Mouse (Mus musculus) neural tube, embryonic 14.5 days (tissue): Measurements from ENCODE around the gene Retn. TPM values are rescaled to one million over a fixed set of nuclear protein-coding genes. Genes with fewer than 3 reads are reported as not detected.

Experiments
- ATAC-seq: fragments of 200-750 bp; cut with Nextera tagmentation; 2 replicates; pipeline ENCODE4 v1.8.0; 2017; ENCODE audit warnings: low read depth, mild to moderate bottlenecking, moderate TSS enrichment, moderate library complexity
- H3K27ac ChIP-seq: fragments of 300-500 bp; sonication (generic); 2 replicates; pipeline ENCODE4 v1.5.1; 2014; ENCODE audit warnings: low read depth, mild to moderate bottlenecking, control low read depth, low read length, moderate library complexity, mixed read lengths
- H3K27me3 ChIP-seq: fragments of 300-500 bp; sonication (generic); 2 replicates; pipeline ENCODE4 v1.6.1; 2014; ENCODE audit warnings: low read length; ENCODE audit not compliant: control insufficient read depth, insufficient read depth
- H3K36me3 ChIP-seq: fragments of 300-500 bp; sonication (generic); 2 replicates; pipeline ENCODE4 v1.6.1; 2014; ENCODE audit warnings: low read length, mixed read lengths; ENCODE audit not compliant: control insufficient read depth, insufficient read depth
- H3K4me1 ChIP-seq: fragments of 300-500 bp; sonication (generic); 2 replicates; pipeline ENCODE4 v1.6.1; 2014; ENCODE audit warnings: low read length; ENCODE audit not compliant: control insufficient read depth, insufficient read depth
- H3K4me2 ChIP-seq: fragments of 300-500 bp; sonication (generic); 2 replicates; pipeline ENCODE4 v1.6.1; 2014; ENCODE audit warnings: mild to moderate bottlenecking, low read depth, low read length, control low read depth
- H3K4me3 ChIP-seq: fragments of 300-500 bp; sonication (generic); 2 replicates; pipeline ENCODE4 v1.5.1; 2014; ENCODE audit warnings: low read depth, low read length, control low read depth, mixed read lengths
- H3K9ac ChIP-seq: fragments of 300-500 bp; sonication (generic); replicated peaks from 2 replicates; pipeline ENCODE4 v1.6.1; 2014; ENCODE audit warnings: low read depth, mild to moderate bottlenecking, control low read depth, low read length, mixed read lengths
- H3K9me3 ChIP-seq: fragments of 300-500 bp; sonication (generic); 2 replicates; pipeline ENCODE4 v1.6.1; 2016; ENCODE audit warnings: low read length; ENCODE audit not compliant: control insufficient read depth
- WGBS: fragments of 180-500 bp; shearing (Covaris S2); extraction: QIAGEN DNeasy Blood & Tissue Kit; methylation state at CpG from one replicate; pipeline ENCODE4 v1.1.7; 2014; 5-methylcytosine and 5-hydroxymethylcytosine counted together
- polyA plus RNA-seq: library from polyadenylated mRNA; unstranded; fragments of >200 nt; fragmentation: Nextera tagmentation; extraction: Ambion mirVana; gene quantifications from 2 replicates; pipeline ENCODE4 v1.2.1, GENCODE M21; 2014

The Retn gene
- polyA plus RNA-seq, 1 experiment from 2014 or later: 0.54 TPM

- WGBS: 66% methylated on average over 11 of the region's 11 CpGs
- no peak overlapping the region for H3K4me3 ChIP-seq
- H3K4me1 ChIP-seq: no peaks in the 10 kb centered on the region
- no peaks in the 10 kb centered on the region for H3K36me3 ChIP-seq
- no peak overlapping the region for H3K9ac ChIP-seq
- H3K27ac ChIP-seq: no peak overlapping the region
- no peaks in the 10 kb centered on the region for H3K27me3 ChIP-seq
- H3K4me2 ChIP-seq: no peak overlapping the region
- peak; percentile 67; the same call in 1 of the 2 replicates for ATAC-seq
- no peaks in the 10 kb centered on the region for H3K9me3 ChIP-seq
Measured at GRCm38 (mm10) chr8:3654726-3655508, 653 bp upstream of the Retn start.

- Histone ChIP-seq H3K4me1 (no peaks in the 10 kb centered on the region), H3K9me3 (no peaks in the 10 kb centered on the region), H3K9ac (0 out of 2 replicates have a peak overlapping the region, but pooled peaks have one; percentile 12), H3K27me3 (no peaks in the 10 kb centered on the region), H3K4me2 (no peak overlapping the region), H3K36me3 (no peaks in the 10 kb centered on the region), H3K4me3 (no peak overlapping the region), H3K27ac (no peak overlapping the region)
- WGBS: 20% methylated on average over 7 of the region's 7 CpGs
- ATAC-seq: 0 out of 2 replicates have a peak, but pooled peaks have one; percentile 30
Measured at GRCm38 (mm10) chr8:3656725-3657381, 1.3 kb downstream of the Retn start.

- H3K27ac ChIP-seq: no peak overlapping the region
- H3K9me3 ChIP-seq: no peaks in the 10 kb centered on the region
- 82% methylated on average over 8 of the region's 8 CpGs for WGBS
- ATAC-seq: no peak
- no peak overlapping the region for H3K4me2 ChIP-seq
- H3K9ac ChIP-seq: no peak overlapping the region
- H3K4me1 ChIP-seq: no peaks in the 10 kb centered on the region
- H3K36me3 ChIP-seq: no peaks in the 10 kb centered on the region
- no peaks in the 10 kb centered on the region for H3K27me3 ChIP-seq
- H3K4me3 ChIP-seq: no peak overlapping the region
Measured at GRCm38 (mm10) chr8:3660889-3661288, 5.3 kb downstream of the Retn start.

- WGBS: 63% methylated on average over 5 of the region's 5 CpGs
- H3K4me1 ChIP-seq: no peaks in the 10 kb centered on the region
- H3K27ac ChIP-seq: no peak overlapping the region
- no peaks in the 10 kb centered on the region for H3K27me3 ChIP-seq
- H3K36me3 ChIP-seq: no peaks in the 10 kb centered on the region
- no peaks in the 10 kb centered on the region for H3K9me3 ChIP-seq
- H3K9ac ChIP-seq: no peak overlapping the region
- H3K4me3 ChIP-seq: no peak overlapping the region
- no peak for ATAC-seq
- H3K4me2 ChIP-seq: no peak overlapping the region
Measured at GRCm38 (mm10) chr8:3664405-3664804, 8.8 kb downstream of the Retn start.

- no peak within 1 kb of the TSS for H3K4me2 ChIP-seq
- H3K27ac ChIP-seq: no peak within 1 kb of the TSS
- H3K4me1 ChIP-seq: no peaks in the 10 kb centered on the region
- 79% methylated on average over 6 of the region's 6 CpGs for WGBS
- no peaks in the 10 kb centered on the region for H3K36me3 ChIP-seq
- no peak for ATAC-seq
- no peak within 1 kb of the TSS for H3K9ac ChIP-seq
- no peaks in the 10 kb centered on the region for H3K27me3 ChIP-seq
- H3K4me3 ChIP-seq: no peak within 1 kb of the TSS
- H3K9me3 ChIP-seq: no peaks in the 10 kb centered on the region
Measured at GRCm38 (mm10) chr8:3665507-3665906, 9.9 kb downstream of the Retn start, which contains the start of gene Mcemp1. Gene Mcemp1, plus strand, starts transcription at chr8:3665754.

- no peaks in the 10 kb centered on the region for H3K9me3 ChIP-seq
- no peaks in the 10 kb centered on the region for H3K4me1 ChIP-seq
- no peak overlapping the region for H3K27ac ChIP-seq
- no peaks in the 10 kb centered on the region for H3K36me3 ChIP-seq
- no peak for ATAC-seq
- H3K4me2 ChIP-seq: no peak overlapping the region
- no peaks in the 10 kb centered on the region for H3K27me3 ChIP-seq
- H3K4me3 ChIP-seq: no peak overlapping the region
- H3K9ac ChIP-seq: no peak overlapping the region
- WGBS: 76% methylated on average over 2 of the region's 2 CpGs
Measured at GRCm38 (mm10) chr8:3670388-3670787, 14.8 kb downstream of the Retn start.

GRCm38 (mm10) chr8:3671980-3672491 is 16.5 kb downstream of the Retn start, which contains the start of gene Fcor:
Gene Fcor, minus strand, starts transcription at chr8:3672362.
- peak within 1 kb of the TSS; percentile 80 for H3K27ac ChIP-seq
- no peaks in the 10 kb centered on the region for H3K9me3 ChIP-seq
- ATAC-seq: peak; percentile 86
- no peaks in the 10 kb centered on the region for H3K27me3 ChIP-seq
- peak within 1 kb of the TSS; percentile 44 for H3K4me3 ChIP-seq
- H3K9ac ChIP-seq: peak within 1 kb of the TSS; percentile 58
- no peaks in the 10 kb centered on the region for H3K36me3 ChIP-seq
- peak within 1 kb of the TSS; percentile 63 for H3K4me2 ChIP-seq
- under 1% methylated on average over 23 of the region's 23 CpGs for WGBS
- no peaks in the 10 kb centered on the region; the same call in 1 of the 2 replicates for H3K4me1 ChIP-seq

GRCm38 (mm10) chr8:3674671-3675070 is 19.1 kb downstream of the Retn start:
- no peak overlapping the region for H3K4me2 ChIP-seq
- H3K4me1 ChIP-seq: peaks cover 9% of the 10 kb centered on the region; the same call in 1 of the 2 replicates
- H3K9me3 ChIP-seq: no peaks in the 10 kb centered on the region
- H3K4me3 ChIP-seq: no peak overlapping the region
- H3K27me3 ChIP-seq: no peaks in the 10 kb centered on the region
- 0 out of 2 replicates have a peak, but pooled peaks cover 8% of the 10 kb centered on the region for H3K36me3 ChIP-seq
- ATAC-seq: no peak
- no peak overlapping the region for H3K27ac ChIP-seq
- WGBS: 61% methylated on average over 3 of the region's 3 CpGs
- no peak overlapping the region for H3K9ac ChIP-seq
